Mouse (Mus musculus) neural tube, embryonic 12.5 days (tissue): ENCODE measurements around the gene Tmem106c. TPM values are rescaled to one million over a fixed set of nuclear protein-coding genes. Genes with fewer than 3 reads are reported as not detected.

Source experiments
- ATAC-seq: fragments of 200-750 bp; cut with Nextera tagmentation; 2 replicates; pipeline ENCODE4 v1.8.0; 2017; ENCODE audit warnings: low read depth, mild to moderate bottlenecking, moderate TSS enrichment, moderate library complexity; ENCODE audit not compliant: low FRiP score
- H3K27ac ChIP-seq: fragments of 300-500 bp; sonication (generic); 2 replicates; pipeline ENCODE4 v1.5.1; 2016
- H3K27me3 ChIP-seq: fragments of 300-500 bp; sonication (generic); replicated peaks from 2 replicates; pipeline ENCODE4 v1.6.1; 2016; ENCODE audit warnings: mild to moderate bottlenecking
- H3K36me3 ChIP-seq: fragments of 300-500 bp; sonication (generic); 2 replicates; pipeline ENCODE4 v1.6.1; 2016; ENCODE audit warnings: mild to moderate bottlenecking
- H3K4me1 ChIP-seq: fragments of 300-500 bp; sonication (generic); 2 replicates; pipeline ENCODE4 v1.6.1; 2016
- H3K4me2 ChIP-seq: fragments of 300-500 bp; sonication (generic); replicated peaks from 2 replicates; pipeline ENCODE4 v1.6.1; 2016; ENCODE audit warnings: mild to moderate bottlenecking
- H3K4me3 ChIP-seq: fragments of 300-500 bp; sonication (generic); 2 replicates; pipeline ENCODE4 v1.5.1; 2016
- H3K9ac ChIP-seq: fragments of 300-500 bp; sonication (generic); 2 replicates; pipeline ENCODE4 v1.6.1; 2016; ENCODE audit warnings: mild to moderate bottlenecking
- H3K9me3 ChIP-seq: fragments of 300-500 bp; sonication (generic); 2 replicates; pipeline ENCODE4 v1.6.1; 2016; ENCODE audit warnings: mild to moderate bottlenecking
- WGBS: fragments of 180-500 bp; shearing (Covaris S2); methylation state at CpG from one replicate; pipeline ENCODE4 v1.1.7; 2016; 5-methylcytosine and 5-hydroxymethylcytosine counted together
- polyA plus RNA-seq: library from polyadenylated mRNA; unstranded; fragments of >200 nt; fragmentation: Nextera tagmentation; extraction: Ambion mirVana; gene quantifications from 2 replicates; pipeline ENCODE4 v1.2.1, GENCODE M21; 2016

Tmem106c gene
- polyA plus RNA-seq, result 50.2 and 50.8 TPM in 2 replicates

- Histone ChIP-seq H3K9ac (peak within 1 kb of the TSS; percentile 67), H3K4me2 (peak within 1 kb of the TSS; percentile 81), H3K4me3 (peak within 1 kb of the TSS; percentile 57), H3K27ac (peak within 1 kb of the TSS; percentile 57; the same call in 1 of the 2 replicates), H3K36me3 (peaks cover 5% of the 10 kb centered on the region; the same call in 1 of the 2 replicates), H3K27me3 (no peaks in the 10 kb centered on the region), H3K4me1 (peaks cover 6% of the 10 kb centered on the region), H3K9me3 (no peaks in the 10 kb centered on the region)
- WGBS, result 1% methylated on average over 67 of the region's 67 CpGs
- peak; percentile 93 for ATAC-seq
These were observed at the start of gene Tmem106c for GRCm38 (mm10) chr15:97963989-97964835. Gene Tmem106c, plus strand, starts transcription at chr15:97964200.

- Histone ChIP-seq H3K27ac (no peak overlapping the region), H3K36me3 (no peaks in the 10 kb centered on the region), H3K27me3 (peaks cover 4% of the 10 kb centered on the region; the same call in 1 of the 2 replicates), H3K9me3 (no peaks in the 10 kb centered on the region), H3K4me1 (peaks cover 5% of the 10 kb centered on the region; the same call in 1 of the 2 replicates), H3K4me3 (no peak overlapping the region), H3K9ac (no peak overlapping the region), H3K4me2 (0 out of 2 replicates have a peak overlapping the region, but pooled peaks have one; percentile 4)
- WGBS, result 30% methylated on average over 9 of the region's 9 CpGs
- no peak for ATAC-seq
These were observed 49.7 kb upstream of the Tmem106c start for GRCm38 (mm10) chr15:97914331-97914747.

- no peak overlapping the region for H3K9ac ChIP-seq
- no peak overlapping the region for H3K4me3 ChIP-seq
- no peak overlapping the region for H3K4me2 ChIP-seq
- no peaks in the 10 kb centered on the region for H3K27me3 ChIP-seq
- H3K36me3 ChIP-seq, result no peaks in the 10 kb centered on the region
- no peaks in the 10 kb centered on the region for H3K9me3 ChIP-seq
- no peak overlapping the region for H3K27ac ChIP-seq
- no peak for ATAC-seq
- WGBS, result 87% methylated on average over 9 of the region's 9 CpGs
- peaks cover 5% of the 10 kb centered on the region; the same call in 1 of the 2 replicates for H3K4me1 ChIP-seq
These were observed 46.0 kb upstream of the Tmem106c start for GRCm38 (mm10) chr15:97917994-97918393.

- no peak for ATAC-seq
- Histone ChIP-seq H3K4me1 (peaks cover 3% of the 10 kb centered on the region; the same call in 1 of the 2 replicates), H3K36me3 (no peaks in the 10 kb centered on the region)
These were observed 44.8 kb upstream of the Tmem106c start for GRCm38 (mm10) chr15:97919217-97919616.

GRCm38 (mm10) chr15:97920306-97920705 lies 43.7 kb upstream of the Tmem106c start:
- no peak overlapping the region for H3K9ac ChIP-seq
- H3K36me3 ChIP-seq, result no peaks in the 10 kb centered on the region
- no peak overlapping the region for H3K4me3 ChIP-seq
- H3K27ac ChIP-seq, result no peak overlapping the region
- H3K4me2 ChIP-seq, result no peak overlapping the region
- no peaks in the 10 kb centered on the region for H3K27me3 ChIP-seq
- WGBS, result 80% methylated on average over 5 of the region's 5 CpGs
- ATAC-seq, result no peak
- H3K4me1 ChIP-seq, result no peaks in the 10 kb centered on the region
- H3K9me3 ChIP-seq, result no peaks in the 10 kb centered on the region

More at GRCm38 (mm10) chr15:97919217-97919616, 44.8 kb upstream of the Tmem106c start:
- no peak overlapping the region for H3K4me3 ChIP-seq
- H3K27me3 ChIP-seq, result no peaks in the 10 kb centered on the region
- H3K9ac ChIP-seq, result no peak overlapping the region
- WGBS, result 88% methylated on average over 7 of the region's 7 CpGs
- H3K9me3 ChIP-seq, result no peaks in the 10 kb centered on the region
- no peak overlapping the region for H3K27ac ChIP-seq
- H3K4me2 ChIP-seq, result no peak overlapping the region

- 94% methylated on average over 9 of the region's 9 CpGs for WGBS
- Histone ChIP-seq H3K4me3 (no peak overlapping the region), H3K27ac (no peak overlapping the region), H3K27me3 (no peaks in the 10 kb centered on the region), H3K4me2 (no peak overlapping the region), H3K36me3 (no peaks in the 10 kb centered on the region), H3K9me3 (no peaks in the 10 kb centered on the region), H3K4me1 (no peaks in the 10 kb centered on the region), H3K9ac (no peak overlapping the region)
- ATAC-seq, result no peak
These were observed 42.2 kb upstream of the Tmem106c start for GRCm38 (mm10) chr15:97921796-97922195.

GRCm38 (mm10) chr15:97922421-97922820 lies 41.6 kb upstream of the Tmem106c start:
- Histone ChIP-seq H3K27ac (no peak overlapping the region), H3K9ac (no peak overlapping the region), H3K36me3 (no peaks in the 10 kb centered on the region), H3K4me1 (no peaks in the 10 kb centered on the region), H3K4me3 (no peak overlapping the region), H3K4me2 (no peak overlapping the region), H3K27me3 (no peaks in the 10 kb centered on the region), H3K9me3 (no peaks in the 10 kb centered on the region)
- WGBS, result 85% methylated on average over 2 of the region's 2 CpGs
- no peak for ATAC-seq

GRCm38 (mm10) chr15:97927018-97927417 lies 37.0 kb upstream of the Tmem106c start:
- no peak for ATAC-seq
- no peak overlapping the region for H3K4me2 ChIP-seq
- H3K4me1 ChIP-seq, result no peaks in the 10 kb centered on the region
- H3K36me3 ChIP-seq, result no peaks in the 10 kb centered on the region
- H3K27ac ChIP-seq, result no peak overlapping the region
- no peaks in the 10 kb centered on the region for H3K9me3 ChIP-seq
- no peak overlapping the region for H3K9ac ChIP-seq
- no peak overlapping the region for H3K4me3 ChIP-seq
- H3K27me3 ChIP-seq, result no peaks in the 10 kb centered on the region
- WGBS, result 60% methylated on average over 4 of the region's 4 CpGs

- H3K4me1 ChIP-seq, result no peaks in the 10 kb centered on the region
- no peak overlapping the region for H3K4me3 ChIP-seq
- H3K4me2 ChIP-seq, result no peak overlapping the region
- 76% methylated on average over 6 of the region's 6 CpGs for WGBS
- no peaks in the 10 kb centered on the region for H3K36me3 ChIP-seq
- no peak overlapping the region for H3K9ac ChIP-seq
- ATAC-seq, result no peak
- H3K9me3 ChIP-seq, result no peaks in the 10 kb centered on the region
- H3K27ac ChIP-seq, result no peak overlapping the region
- no peaks in the 10 kb centered on the region for H3K27me3 ChIP-seq
These were observed 36.2 kb upstream of the Tmem106c start for GRCm38 (mm10) chr15:97927821-97928220.

GRCm38 (mm10) chr15:97929259-97929824 lies 34.7 kb upstream of the Tmem106c start:
- no peak overlapping the region for H3K4me3 ChIP-seq
- H3K36me3 ChIP-seq, result no peaks in the 10 kb centered on the region
- H3K9me3 ChIP-seq, result no peaks in the 10 kb centered on the region
- no peak for ATAC-seq
- H3K4me2 ChIP-seq, result no peak overlapping the region
- H3K9ac ChIP-seq, result no peak overlapping the region
- no peaks in the 10 kb centered on the region for H3K27me3 ChIP-seq
- WGBS, result 68% methylated on average over 13 of the region's 13 CpGs
- H3K27ac ChIP-seq, result no peak overlapping the region
- H3K4me1 ChIP-seq, result no peaks in the 10 kb centered on the region

GRCm38 (mm10) chr15:97932441-97932840 lies 31.6 kb upstream of the Tmem106c start:
- no peaks in the 10 kb centered on the region for H3K27me3 ChIP-seq
- H3K9me3 ChIP-seq, result no peaks in the 10 kb centered on the region
- no peak for ATAC-seq
- H3K36me3 ChIP-seq, result no peaks in the 10 kb centered on the region
- H3K9ac ChIP-seq, result no peak overlapping the region
- no peaks in the 10 kb centered on the region for H3K4me1 ChIP-seq
- no peak overlapping the region for H3K4me3 ChIP-seq
- no peak overlapping the region for H3K4me2 ChIP-seq
- H3K27ac ChIP-seq, result no peak overlapping the region
- WGBS, result 86% methylated on average over 12 of the region's 12 CpGs

GRCm38 (mm10) chr15:97938580-97938979 lies 25.4 kb upstream of the Tmem106c start:
- no peak overlapping the region for H3K9ac ChIP-seq
- no peak overlapping the region for H3K4me2 ChIP-seq
- no peaks in the 10 kb centered on the region for H3K4me1 ChIP-seq
- no peaks in the 10 kb centered on the region for H3K27me3 ChIP-seq
- ATAC-seq, result no peak
- no peak overlapping the region for H3K27ac ChIP-seq
- WGBS, result 67% methylated on average over 6 of the region's 6 CpGs
- no peaks in the 10 kb centered on the region for H3K9me3 ChIP-seq
- H3K36me3 ChIP-seq, result no peaks in the 10 kb centered on the region
- H3K4me3 ChIP-seq, result no peak overlapping the region
